Mouse (Mus musculus) C2C12 (cell line): ENCODE measurements around the gene Ssbp1. TPM values are rescaled to one million over a fixed set of nuclear protein-coding genes. Genes with fewer than 3 reads are reported as not detected.
A peak's percentile ranks its signal among the peaks of the same experiment; 100 is the strongest.

Source experiments
- H3K27me3 ChIP-seq: one replicate; pipeline ENCODE4 v1.6.1; 2011; ENCODE audit not compliant: control insufficient read depth, insufficient read depth, insufficient read length
- H3K36me3 ChIP-seq: one replicate; pipeline ENCODE4 v1.6.1; 2011; ENCODE audit not compliant: control insufficient read depth, insufficient read depth
- H3K4me3 ChIP-seq: one replicate; pipeline ENCODE4 v1.5.1; 2011; ENCODE audit warnings: mild to moderate bottlenecking, control low read depth; ENCODE audit not compliant: poor library complexity, insufficient read depth, severe bottlenecking
- H3K79me2 ChIP-seq: one replicate; pipeline ENCODE4 v1.6.1; 2011; ENCODE audit not compliant: control insufficient read depth, insufficient read depth
- H3K79me3 ChIP-seq: one replicate; pipeline ENCODE4 v1.6.1; 2011; ENCODE audit warnings: low read depth, control low read depth
- H3ac ChIP-seq: one replicate; pipeline ENCODE3; 2011; ENCODE audit warnings: low read depth; ENCODE audit not compliant: control insufficient read depth, insufficient read length
- CEBPB ChIP-seq: IDR thresholded peaks from one replicate; pipeline ENCODE4 v1.6.1; 2011; ENCODE audit warnings: low read depth, mild to moderate bottlenecking, control low read depth, moderate library complexity
- CTCF ChIP-seq: IDR thresholded peaks from one replicate; pipeline ENCODE4 v1.5.1; 2011; ENCODE audit not compliant: control insufficient read depth, insufficient read depth, insufficient read length
- FOSL1 ChIP-seq: IDR thresholded peaks from one replicate; pipeline ENCODE4 v1.8.0; 2011; ENCODE audit warnings: mild to moderate bottlenecking, low read length; ENCODE audit not compliant: poor library complexity, insufficient read depth, severe bottlenecking
- MAX ChIP-seq: IDR thresholded peaks from one replicate; pipeline ENCODE4 v1.6.1; 2011; ENCODE audit warnings: mild to moderate bottlenecking, control low read depth
- MYOD1 ChIP-seq: IDR thresholded peaks from one replicate; pipeline ENCODE4 v1.6.1; 2011; ENCODE audit warnings: low read depth; ENCODE audit not compliant: control insufficient read depth, insufficient read length
- MYOG ChIP-seq: IDR thresholded peaks from one replicate; pipeline ENCODE4 v1.6.1; 2011; ENCODE audit not compliant: control insufficient read depth, insufficient read length; ENCODE audit errors: extremely low read depth
- USF1 ChIP-seq: IDR thresholded peaks from one replicate; pipeline ENCODE4 v1.6.1; 2011; ENCODE audit warnings: low read depth, mild to moderate bottlenecking, control low read depth, moderate library complexity
- polyA plus RNA-seq: library from polyadenylated mRNA; unstranded; fragments of >200 nt; fragmentation: generic; extraction: Trizol; gene quantifications from one replicate; pipeline ENCODE4 v1.2.1, GENCODE M21; 2012; ENCODE audit warnings: missing spikeins

Ssbp1 gene
- polyA plus RNA-seq, 1 experiment, result 40.5 TPM

- no peaks in the 10 kb centered on the region for H3K36me3 ChIP-seq
- no peaks in the 10 kb centered on the region for H3K79me3 ChIP-seq
- H3K4me3 ChIP-seq, result no peak overlapping the region
- TF ChIP-seq MAX (no peak), FOSL1 (no peak), USF1 (no peak), CTCF (no peak), MYOG (no peak), CEBPB (no peak), MYOD1 (no peak)
- no peak overlapping the region for H3ac ChIP-seq
- no peaks in the 10 kb centered on the region for H3K27me3 ChIP-seq
- H3K79me2 ChIP-seq, result no peaks in the 10 kb centered on the region
These were observed 40.9 kb upstream of the Ssbp1 start for GRCm38 (mm10) chr6:40430251-40430650.

GRCm38 (mm10) chr6:40430878-40431277, 40.3 kb upstream of the Ssbp1 start:
- Histone ChIP-seq H3K27me3 (no peaks in the 10 kb centered on the region), H3K79me3 (no peaks in the 10 kb centered on the region), H3ac (no peak overlapping the region), H3K79me2 (no peaks in the 10 kb centered on the region), H3K36me3 (no peaks in the 10 kb centered on the region), H3K4me3 (no peak overlapping the region)
- TF ChIP-seq MYOG (no peak), MAX (no peak), CEBPB (no peak), FOSL1 (no peak), USF1 (no peak), MYOD1 (no peak), CTCF (no peak)

- Histone ChIP-seq H3K4me3 (no peak overlapping the region), H3K79me2 (no peaks in the 10 kb centered on the region), H3K36me3 (no peaks in the 10 kb centered on the region), H3ac (no peak overlapping the region), H3K79me3 (no peaks in the 10 kb centered on the region), H3K27me3 (no peaks in the 10 kb centered on the region)
- peak; percentile 55 for TF ChIP-seq MYOD1
- TF ChIP-seq MAX, result no peak
- TF ChIP-seq USF1, result no peak
These were observed 39.8 kb upstream of the Ssbp1 start for GRCm38 (mm10) chr6:40431356-40431755.

GRCm38 (mm10) chr6:40431812-40432211, 39.3 kb upstream of the Ssbp1 start:
- H3K4me3 ChIP-seq, result no peak overlapping the region
- no peak overlapping the region for H3ac ChIP-seq
- H3K79me3 ChIP-seq, result no peaks in the 10 kb centered on the region
- H3K36me3 ChIP-seq, result no peaks in the 10 kb centered on the region
- no peaks in the 10 kb centered on the region for H3K27me3 ChIP-seq
- no peaks in the 10 kb centered on the region for H3K79me2 ChIP-seq
- TF ChIP-seq CTCF, result no peak
- TF ChIP-seq USF1, result no peak
- no peak for TF ChIP-seq MYOD1

GRCm38 (mm10) chr6:40432346-40433275, 38.5 kb upstream of the Ssbp1 start:
- no peaks in the 10 kb centered on the region for H3K79me2 ChIP-seq
- no peak overlapping the region for H3ac ChIP-seq
- no peaks in the 10 kb centered on the region for H3K79me3 ChIP-seq
- H3K27me3 ChIP-seq, result no peaks in the 10 kb centered on the region
- no peaks in the 10 kb centered on the region for H3K36me3 ChIP-seq
- TF ChIP-seq MYOD1 (no peak), FOSL1 (no peak), MAX (no peak), CTCF (no peak), CEBPB (no peak), USF1 (no peak), MYOG (no peak)
- no peak overlapping the region for H3K4me3 ChIP-seq

GRCm38 (mm10) chr6:40434697-40435096, 36.5 kb upstream of the Ssbp1 start:
- Histone ChIP-seq H3K4me3 (peak overlapping the region; percentile 44), H3K79me3 (no peaks in the 10 kb centered on the region), H3K27me3 (peaks cover 2% of the 10 kb centered on the region), H3K36me3 (no peaks in the 10 kb centered on the region), H3ac (no peak overlapping the region), H3K79me2 (no peaks in the 10 kb centered on the region)
- TF ChIP-seq FOSL1 (no peak), CEBPB (no peak), MYOG (no peak), MAX (no peak), CTCF (no peak), MYOD1 (no peak), USF1 (no peak)
